Mouse (Mus musculus): Measurements from ENCODE around the gene Ddx25.

Ddx25 gene

DNA sequence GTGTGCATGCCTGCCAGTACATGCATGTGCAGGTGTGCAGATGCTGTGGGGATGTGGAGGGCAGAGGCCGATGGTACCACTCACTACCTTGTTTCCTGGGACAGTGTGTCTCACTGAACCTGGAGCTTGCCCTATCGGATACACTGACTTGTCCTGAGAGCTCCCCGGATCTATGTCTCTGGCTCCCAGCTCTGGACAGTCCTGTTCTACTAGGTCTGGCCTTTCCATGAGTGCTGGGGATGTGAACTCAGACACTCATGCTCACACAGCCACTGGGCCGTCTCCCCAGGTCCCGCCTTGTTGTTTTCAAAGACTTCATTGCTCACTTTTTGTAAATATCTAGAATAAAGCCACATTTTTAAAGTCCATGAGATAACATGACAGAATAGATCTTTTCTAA is 17.3 kb downstream of the Ddx25 start:
- no peak for DNase-seq

DNA sequence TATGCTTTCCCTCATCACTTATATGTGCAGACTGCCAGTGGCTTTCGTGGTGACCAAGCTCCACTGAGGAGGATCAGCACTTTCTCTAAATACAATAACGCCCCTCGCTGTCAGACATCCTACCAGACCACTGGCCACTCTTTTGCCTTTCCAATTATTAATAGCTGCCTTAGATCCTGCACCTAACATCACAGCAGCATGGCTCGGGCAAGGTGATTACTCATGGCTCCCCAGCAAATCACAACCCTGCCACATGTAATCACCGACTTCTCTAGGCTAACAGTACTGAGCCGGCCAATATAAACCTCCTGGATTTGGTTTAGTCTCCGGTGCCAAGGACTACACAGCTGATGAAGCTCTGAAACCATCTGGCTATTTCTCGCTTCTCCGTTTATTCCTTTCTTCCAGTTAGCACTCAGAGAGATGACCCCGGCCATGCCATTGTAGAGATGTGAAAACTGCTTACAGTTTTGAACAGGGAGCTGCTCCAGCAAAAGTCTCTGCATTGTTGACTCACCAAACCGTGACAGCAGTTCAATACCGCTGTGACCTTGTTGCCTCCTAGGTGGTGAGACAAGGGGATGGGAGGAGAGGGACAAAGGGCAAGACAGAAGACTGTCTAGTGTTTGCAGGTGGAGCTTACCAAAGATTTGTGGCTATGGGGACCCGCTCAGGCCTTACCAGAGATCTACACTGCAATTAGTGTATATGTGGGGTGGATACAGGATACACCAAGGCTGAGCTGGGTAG is 19.2 kb downstream of the Ddx25 start:
- DNase-seq: no peak

DNA sequence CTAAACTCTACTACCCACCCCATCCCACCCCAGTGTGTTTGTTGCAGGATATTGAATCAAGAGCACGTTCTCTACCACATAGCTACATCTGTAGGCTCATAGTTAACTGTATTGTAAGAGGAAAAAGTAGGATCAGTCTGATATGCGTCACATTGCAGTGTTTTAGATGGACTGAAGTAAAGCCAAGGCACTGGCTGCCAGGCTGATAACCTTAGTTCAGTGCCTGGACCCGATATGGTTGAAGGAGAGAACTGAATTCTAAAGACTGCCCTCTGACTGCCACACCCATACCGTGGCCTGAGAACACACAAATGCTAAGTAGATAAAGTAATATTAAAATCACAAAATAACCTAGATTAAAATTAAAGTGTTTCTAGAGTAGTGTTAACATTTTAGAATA is 22.5 kb downstream of the Ddx25 start:
- no peak for DNase-seq

DNA sequence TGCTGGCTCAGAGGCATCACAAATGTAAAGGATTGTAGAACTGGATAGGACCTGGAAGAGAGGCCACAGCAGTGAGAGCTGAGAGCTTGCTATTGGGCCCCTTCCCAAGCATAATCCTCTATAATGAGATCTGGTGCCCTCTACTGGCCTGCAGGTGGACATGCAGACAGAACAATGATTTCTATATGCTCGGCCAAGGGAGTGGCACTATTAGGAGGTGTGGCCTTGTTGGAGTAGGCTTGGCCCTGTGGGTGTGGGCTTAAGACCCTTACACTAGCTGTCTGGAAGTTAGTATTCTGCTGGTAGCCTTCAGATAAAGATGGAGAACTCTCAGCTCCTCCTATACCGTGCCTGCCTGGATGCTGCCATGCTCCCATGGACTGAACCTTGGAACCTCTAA is 23.2 kb downstream of the Ddx25 start:
- peak in 1 of 2 experiments; percentile 34 for DNase-seq

DNA sequence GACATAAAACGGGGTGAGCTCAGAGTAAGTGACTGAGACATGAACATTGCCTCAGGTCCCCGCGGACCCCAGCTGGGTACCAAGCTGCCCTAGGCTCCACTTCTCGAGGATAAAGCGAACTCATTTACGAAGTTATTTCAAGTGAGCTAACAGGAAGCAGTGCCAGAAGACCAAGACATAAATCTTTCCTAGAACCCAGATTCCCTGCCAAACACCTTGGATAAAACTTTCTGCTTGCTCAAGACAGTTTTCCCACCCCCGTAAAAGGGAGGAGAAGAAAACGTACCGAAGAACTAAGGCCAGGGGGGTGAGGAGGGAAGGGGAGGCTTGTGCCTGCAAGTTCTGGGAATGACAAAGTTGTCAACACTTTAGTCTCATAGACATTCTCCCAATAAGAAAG is 25.1 kb downstream of the Ddx25 start:
- DNase-seq: no peak

DNA sequence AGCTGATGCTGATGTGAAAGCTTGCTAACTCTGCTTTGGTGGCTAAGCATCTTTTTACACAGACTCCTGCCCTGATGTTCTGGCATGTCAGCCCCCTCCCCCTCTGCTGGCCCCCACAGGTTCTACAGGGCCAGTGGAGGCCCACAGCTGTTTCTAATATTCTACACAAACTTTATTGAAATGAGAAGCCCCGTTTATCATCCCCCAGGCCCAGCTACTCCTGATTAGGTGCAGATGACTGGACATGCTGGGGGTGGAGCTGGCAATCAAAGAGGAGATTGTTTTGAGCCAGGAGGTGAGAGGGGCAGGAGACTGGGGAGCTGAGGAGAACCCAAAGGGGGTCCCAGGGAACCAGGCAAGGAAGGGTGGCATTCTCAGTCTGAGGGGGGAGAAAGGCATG is 28.5 kb downstream of the Ddx25 start:
- DNase-seq: no peak

DNA sequence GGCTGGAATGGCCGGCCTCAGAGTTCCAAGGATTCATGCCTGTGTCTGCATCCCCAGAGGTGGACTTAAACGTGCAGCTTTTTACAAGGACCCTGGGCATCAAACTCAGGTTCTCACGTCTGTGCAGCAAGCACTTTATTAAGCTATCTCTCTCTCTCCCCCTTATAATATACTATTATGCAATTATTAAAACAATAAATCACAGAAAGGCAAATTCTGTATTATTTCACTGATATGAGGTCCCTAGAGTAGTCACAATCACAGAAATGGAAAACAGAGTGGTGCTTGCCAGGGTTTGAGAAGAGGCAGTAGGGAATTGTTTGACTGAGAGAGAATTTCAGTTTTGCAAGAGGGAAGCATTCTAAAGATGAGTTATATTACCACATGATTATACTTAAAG is 29.2 kb downstream of the Ddx25 start:
- no peak for DNase-seq

DNA sequence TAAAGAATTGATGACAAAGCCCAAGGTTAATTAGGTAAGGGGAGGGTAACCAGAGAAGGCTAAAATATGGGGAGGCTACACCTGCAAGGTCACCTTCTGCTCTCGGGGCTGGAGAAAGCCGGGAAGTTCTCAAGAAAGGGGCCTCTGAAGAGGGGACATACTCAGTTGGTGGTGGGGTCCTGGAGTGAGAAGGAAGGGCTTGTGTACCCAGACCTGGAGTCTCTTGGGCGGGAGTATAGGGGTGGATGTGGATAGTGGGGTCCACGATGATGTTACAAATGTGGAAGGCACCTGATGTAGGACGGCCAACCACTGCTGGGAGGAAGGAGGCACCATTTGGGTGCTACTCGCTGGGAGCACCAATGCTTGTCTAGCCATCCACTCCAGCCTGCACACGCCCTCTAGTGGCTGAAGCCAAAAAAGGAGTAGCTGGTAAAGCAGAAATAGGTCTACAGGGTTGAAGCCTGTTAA is 34.4 kb downstream of the Ddx25 start:
- DNase-seq: peak; percentile 58 to 73

DNA sequence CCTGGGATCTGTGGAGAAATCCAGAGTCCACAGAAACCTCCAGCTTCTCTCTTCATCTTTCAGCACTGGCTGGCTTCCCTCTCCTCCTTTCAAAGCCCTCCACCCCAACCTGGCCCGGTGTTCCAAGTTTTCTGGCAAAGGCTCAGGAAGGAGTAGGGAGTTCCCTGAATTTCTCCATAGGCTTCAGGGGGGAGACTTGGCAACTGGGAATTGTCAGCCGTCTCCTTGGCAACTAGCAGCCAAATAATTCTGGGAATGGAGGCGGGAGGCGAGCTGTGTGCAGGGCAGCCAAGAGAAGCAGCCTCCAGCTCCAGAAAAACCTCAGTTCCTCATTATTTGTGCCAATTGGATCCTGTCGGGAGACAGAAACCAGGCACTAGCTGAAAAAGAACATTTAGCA is 34.8 kb downstream of the Ddx25 start:
- peak; percentile 62 to 63 for DNase-seq

DNA sequence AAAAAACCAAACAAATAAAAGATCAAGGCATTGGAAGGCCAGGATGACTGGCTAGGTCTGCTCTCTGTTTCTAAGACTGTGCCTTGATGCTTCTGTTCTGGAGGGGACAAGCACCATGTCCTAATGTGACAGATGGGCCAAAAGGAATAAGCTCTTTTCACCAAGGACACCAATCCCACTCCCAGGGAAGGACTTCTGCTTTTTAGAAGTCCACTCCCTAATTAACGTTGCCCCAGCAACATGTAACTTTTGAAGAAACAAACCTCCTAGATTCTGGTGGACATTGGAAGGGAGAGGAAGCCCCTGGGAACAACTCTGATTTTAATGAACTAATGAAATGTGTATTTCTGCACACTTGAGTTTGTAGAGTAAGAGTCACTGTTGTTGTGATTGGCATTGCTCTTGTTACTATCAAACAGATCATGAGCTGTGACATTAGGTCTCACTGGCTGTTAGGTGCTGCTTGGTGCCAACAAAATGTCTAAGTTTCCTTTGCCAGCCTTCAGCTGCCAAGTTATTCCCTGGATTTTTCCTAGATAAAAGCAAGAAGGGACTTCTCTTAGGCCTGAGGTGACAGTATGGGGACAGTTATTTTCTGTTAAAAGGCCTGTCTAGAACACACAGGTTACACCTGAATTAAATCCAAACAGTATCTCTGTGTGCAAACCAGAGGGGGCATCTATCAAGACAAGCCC is 35.4 kb downstream of the Ddx25 start:
- DNase-seq: no peak

DNA sequence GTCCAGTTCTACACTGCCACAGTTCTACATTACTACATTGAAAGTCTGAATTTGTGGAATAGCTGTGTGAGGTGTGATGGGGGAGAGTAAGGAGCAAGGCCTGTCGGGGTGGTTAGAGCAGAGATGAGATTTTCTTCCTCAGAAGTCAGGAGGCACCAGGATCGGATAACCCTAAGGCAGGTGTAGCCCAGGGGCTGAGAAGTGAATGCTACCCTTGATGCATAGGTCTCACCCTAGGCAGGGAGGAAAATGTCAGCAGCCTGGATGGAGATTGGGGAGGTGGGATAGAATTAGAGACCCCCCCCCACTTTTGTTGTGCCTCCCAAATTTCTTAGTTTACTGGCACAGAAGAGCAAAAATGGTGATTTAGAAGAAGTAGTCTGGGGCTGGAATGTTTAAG is 36.1 kb downstream of the Ddx25 start:
- no peak for DNase-seq

DNA sequence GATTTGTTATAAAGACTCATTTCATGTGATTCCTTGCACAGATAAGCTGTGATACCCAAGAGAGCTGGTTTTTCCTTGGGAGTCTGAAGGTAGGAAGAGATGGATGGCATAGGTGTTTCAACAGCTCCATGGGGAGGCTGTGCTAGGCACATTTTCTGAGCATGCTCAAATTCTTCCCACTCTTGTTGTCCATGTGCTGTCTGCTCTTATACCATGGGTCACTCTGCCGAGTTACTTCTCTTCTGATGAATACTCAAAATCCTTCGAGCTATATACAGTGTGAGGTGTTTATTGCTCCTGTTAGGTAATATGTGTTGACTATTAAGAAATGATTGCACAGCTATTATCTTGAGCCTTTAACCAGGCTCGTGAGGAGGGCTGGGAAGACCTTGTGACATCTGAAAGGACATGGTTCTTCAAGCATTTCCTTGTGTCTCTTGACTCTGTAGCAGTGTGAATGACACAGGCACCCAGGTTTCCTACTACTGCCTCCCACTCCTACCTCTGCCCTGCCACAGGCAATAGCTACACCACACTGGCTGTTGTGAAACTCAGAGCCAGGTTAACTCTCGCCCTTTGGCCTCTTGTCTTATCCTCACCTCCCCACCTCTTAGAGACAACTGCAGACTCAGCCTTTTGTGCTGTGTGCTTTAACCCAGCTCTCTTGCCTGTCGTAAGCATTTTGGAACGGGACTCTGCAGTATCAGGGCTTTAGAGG is 37.5 kb downstream of the Ddx25 start:
- DNase-seq: no peak

DNA sequence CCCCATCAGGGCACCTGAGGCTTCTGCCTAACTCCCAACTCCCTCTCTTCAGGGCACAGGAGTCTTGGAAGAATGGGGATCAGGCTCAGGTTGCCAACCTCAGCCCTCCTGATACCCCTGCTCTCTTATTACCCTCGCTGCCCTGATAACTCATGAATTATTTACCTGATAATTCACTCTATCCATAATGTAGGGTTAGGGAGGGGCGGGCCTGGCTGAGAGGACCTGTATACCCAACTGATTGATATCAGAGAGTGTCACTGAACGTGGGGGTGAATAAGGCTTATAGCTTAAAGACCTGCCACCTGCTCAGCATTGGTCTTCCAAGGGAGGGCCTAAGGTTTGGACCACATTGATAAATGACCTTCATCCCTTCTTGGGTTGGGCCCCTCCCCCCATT is 40.2 kb downstream of the Ddx25 start, which contains the start of gene Gm1113:
Gene Gm1113 (minus strand): TSS at position 101 of the 400 bp plus-strand sequence.
- no peak for DNase-seq

DNA sequence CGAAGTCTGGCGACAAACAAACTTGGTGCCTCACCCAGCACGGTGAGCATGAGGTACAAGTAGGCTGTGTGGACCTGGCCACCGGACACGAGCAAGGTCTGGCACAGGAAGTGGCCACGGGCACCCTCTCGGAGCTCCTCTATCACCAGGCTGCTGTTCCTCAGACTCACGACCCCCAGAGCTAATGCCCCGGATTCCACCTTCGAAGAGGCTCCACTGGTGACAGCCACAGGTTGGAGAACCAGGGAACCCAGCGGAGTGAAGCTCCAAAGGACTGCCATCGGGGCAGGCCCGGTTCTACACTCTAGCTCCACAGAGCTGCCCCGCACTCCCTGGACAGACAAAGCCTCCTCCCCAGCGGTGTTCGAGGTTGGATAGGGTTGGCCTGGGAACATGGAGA is 41.6 kb downstream of the Ddx25 start:
- no peak for DNase-seq

DNA sequence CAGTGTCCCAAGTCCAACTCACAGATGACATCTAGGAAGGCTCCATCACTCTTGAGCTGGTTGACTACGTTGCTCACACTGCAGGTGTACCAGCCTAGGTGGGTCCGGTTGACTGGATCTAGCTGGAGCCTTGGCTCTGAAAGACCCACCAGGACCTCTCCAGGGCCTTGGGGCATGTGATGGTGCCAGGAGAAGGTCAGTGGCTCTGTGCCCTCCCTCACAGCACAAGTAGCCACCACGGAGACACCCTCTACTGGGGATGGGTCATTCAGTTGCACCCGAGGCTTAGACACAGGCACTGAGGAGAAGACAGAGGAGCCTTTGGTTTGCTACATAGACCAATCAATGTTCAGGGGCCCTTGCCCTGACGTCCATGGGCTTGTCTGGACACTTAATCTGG is 42.1 kb downstream of the Ddx25 start:
- DNase-seq: no peak

DNA sequence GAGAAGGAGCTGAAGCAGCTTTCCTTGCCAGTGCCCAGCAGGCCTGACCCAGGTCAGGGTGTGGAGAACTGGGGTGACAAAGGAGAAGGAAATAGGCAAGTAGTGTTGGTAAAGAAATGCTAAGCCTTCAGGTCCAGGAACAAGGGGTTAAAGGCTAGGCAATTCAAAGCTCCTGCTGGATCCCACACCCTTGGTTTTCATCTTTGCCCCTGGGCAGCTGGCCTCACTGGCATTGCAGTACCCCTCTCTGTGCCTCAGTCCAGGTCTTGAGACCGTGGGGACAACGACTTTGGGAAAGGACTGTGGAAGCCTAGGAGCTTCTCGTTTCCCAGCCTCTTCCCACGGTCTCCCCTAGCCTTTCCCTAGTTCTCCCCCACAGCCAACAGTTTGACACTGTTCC is 44.4 kb downstream of the Ddx25 start:
- DNase-seq: no peak

DNA sequence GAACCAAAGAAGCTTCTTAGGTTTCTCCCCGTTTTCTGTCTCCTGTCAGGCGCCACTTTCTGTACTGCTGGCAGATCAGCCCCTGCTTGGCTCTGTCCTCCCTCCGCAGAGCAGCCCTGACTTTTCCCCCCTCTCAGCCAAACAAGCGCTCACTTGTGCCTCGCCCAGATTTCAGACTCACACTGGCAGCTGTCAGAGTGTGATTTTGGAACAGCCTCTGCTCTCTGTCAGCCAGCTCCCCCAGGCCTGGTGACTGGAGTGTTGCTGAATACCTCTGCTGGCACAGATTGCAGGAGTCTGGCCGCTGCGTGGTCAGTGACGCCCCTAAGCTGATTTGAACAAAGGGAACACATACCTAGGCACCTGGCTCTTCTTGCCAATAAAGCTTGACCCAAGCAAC is 50.1 kb downstream of the Ddx25 start:
- peak; percentile 62 to 68 for DNase-seq

DNA sequence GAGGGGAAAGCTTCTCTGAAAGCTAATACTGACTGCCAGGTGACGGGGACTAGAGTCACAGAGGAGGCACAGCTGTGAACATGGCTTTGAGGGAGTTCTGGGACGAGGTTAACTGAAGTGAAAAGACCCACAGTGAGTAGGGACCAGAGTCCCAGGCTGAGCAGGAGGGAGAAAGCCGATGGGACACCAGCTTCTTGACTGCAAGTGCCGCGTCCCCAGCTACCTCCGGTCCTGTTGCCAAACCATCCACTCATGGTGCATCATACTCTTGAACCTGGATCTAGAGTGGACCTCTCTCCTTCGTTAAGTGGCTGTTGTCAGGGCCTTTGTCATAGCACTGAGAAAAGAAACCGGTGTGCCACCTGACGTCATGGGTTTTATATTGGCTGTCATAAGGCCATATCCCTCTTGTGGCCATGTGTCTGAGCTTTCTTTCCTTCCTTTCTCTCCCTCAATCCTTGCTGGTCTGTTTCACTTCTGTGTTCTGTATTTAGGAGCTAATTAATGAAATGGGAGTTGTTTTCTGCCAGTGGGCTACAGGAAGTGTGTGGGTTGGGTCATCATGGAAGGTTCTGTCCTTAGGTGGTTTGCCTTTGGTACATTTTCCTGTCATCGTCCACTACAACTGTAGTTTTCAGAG is 55.8 kb downstream of the Ddx25 start:
- no peak for DNase-seq

DNA sequence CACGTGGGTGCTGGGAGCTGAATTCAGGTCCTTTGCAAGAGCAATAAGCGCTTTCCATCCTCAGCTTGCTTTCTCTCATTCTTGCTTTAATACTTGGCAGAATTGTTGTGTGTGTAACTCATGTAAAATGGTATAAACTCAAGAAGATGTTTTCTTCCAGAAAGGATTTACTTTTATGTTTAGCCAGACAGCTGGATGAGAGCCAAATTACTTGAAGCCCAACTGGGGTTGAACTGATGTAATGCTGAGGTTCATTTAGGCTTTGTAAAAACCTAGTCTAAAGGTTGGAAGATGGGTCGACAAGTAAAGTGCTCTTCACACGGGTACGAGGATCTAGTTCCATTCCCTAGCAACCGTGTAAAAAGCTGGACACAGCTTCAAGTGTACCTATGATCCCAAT is 58.4 kb downstream of the Ddx25 start:
- DNase-seq: no peak

DNA sequence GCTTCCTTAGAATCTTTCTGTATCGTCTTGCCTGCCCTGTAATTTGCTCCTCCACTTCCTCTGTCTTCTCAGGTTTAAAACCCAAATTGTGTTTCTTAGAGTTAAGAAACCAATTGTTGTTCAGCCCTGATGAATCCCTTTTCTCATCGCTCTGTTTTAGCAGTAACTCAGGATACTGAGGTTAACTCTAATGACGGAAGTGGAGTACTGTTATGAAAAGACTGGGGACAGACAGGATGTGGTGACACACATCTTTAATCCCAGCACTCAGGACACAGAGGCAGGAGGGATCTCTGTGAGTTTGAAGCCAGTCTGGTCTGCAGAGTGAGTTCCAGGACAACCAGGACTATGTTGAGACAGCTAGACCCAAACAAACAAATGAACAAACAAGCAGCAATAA is 62.9 kb downstream of the Ddx25 start:
- no peak for DNase-seq

DNA sequence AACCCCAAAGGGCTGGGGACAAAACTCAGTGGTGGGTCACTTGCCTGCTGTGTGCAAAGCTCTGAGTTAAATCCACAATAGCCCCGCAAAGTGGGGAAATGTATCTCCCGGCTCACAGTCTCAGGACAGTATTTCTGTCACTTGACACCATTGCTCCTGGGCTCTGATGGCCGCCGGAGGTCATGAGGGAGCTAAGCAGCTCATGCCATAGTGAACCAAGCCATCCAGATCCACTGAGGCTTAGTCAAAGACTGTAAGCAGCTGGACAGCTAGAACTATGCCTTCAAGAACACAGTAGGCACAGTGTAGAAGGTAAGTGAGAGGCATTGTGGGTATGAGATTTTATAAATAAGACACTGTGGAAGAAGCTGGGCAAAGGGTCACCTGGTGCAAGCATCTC is 63.4 kb downstream of the Ddx25 start:
- no peak for DNase-seq

DNA sequence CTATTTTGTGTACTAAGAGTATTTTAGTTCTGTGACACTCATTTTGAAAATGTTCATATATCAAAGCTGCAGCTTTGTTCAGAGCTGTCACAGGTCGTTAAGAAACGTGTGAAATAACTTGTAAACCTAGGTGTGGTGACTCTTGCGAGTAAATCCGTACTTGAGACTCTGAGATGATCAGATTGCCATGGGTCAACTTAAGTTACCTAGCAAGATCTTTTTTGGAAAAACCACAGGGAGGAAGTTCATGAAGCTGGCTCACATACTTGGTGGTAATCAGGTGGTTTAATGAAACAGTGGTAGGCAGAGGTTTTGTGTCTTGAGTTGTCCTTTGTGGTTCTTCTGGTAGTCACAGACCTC is 64.6 kb downstream of the Ddx25 start:
- no peak for DNase-seq

DNA sequence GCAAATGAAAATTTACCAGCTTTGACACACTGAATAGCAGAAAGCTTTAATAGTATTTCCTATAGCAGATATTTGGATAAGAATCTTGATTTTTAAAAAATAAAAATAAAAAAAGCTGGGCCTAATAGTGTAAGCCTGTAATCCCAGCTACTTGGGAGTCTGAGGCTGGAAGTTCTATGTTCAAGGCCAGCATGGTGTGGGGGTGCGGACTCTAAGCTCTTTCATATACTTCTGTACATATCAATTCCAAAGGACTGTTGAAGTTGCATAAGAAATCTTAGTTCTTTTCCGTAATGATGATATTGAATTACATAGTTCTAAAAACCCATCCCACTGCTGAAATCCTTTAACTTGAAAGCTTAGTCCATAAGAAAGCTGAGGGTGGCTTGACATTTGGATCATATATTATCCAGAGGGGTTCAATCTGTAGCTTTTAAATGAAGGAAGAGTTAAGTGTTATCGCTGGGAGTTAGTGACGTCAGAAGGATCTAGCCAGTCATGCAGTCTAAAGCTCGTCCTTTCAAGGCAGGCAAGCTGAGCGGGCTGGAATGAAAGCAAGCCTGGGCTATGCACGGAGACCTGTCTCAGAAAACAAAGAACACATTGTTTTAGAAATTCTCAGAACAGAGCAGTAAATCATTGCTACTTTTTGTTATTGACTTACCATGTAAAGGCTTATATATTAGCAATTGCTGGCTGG is 65.1 kb downstream of the Ddx25 start:
- DNase-seq: no peak
